ENCODE assay signal across 11 mouse cellular contexts in the genomic region with DNA sequence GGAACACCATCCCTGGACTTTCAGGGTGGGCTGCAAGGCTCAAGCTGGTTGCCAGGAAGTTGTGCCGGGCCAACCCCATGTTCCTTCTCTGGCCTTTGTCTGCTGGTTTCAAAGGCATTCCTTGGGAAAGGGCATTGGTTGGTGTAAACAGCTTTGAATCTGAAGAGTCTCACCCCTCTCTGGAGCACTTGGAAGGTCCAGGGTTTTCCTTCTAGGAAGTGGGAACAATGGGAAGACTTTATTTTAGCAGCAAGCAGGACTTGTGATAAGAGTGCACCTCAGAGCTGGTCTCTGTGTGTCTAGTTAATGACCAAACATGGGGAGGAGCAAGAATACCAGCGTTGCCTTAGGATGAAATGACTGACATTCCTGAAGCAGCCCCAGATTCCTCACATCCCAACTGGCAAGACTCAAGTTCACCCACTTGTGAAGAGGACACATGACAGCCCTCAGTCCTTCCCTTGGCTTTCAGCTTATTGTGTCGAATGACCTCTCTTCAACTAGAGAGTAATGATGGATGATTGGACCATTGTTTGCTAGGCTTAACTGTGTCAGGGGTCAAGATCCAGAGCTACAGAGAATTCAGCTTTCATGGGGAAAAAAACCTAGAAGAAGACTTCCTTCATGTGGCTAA.
DNase-seq lines count a peak whose midpoint lies in the region; ATAC-seq and TF ChIP-seq lines count a peak whose summit lies in the region.
"Had no signal": no experiment of that assay in that cellular context is flagged by ENCODE, and none has a peak within 500 bp of the region (broad histone marks: within the 10 kb centered on the region; RNA-seq: fewer than 3 reads in every experiment).

No protein-coding gene starts in this region.

- no peaks in the 10 kb centered on the region for H3K36me3 ChIP-seq in heart, embryonic 16.5 days (ENCODE audit: control insufficient read depth, insufficient read depth)
- H3K36me3 ChIP-seq in kidney, embryonic 15.5 days, result no peaks in the 10 kb centered on the region
- H3K36me3 ChIP-seq in liver, postnatal 0 days (replicated peaks; ENCODE audit: insufficient read depth, low read length), result no peaks in the 10 kb centered on the region
- H3K36me3 ChIP-seq: embryonic facial prominence, embryonic 15.5 days had no signal

- H3K9ac ChIP-seq in heart, embryonic 16.5 days (ENCODE audit: low read length), result no peak overlapping the region
- H3K9ac ChIP-seq in kidney, embryonic 15.5 days, result no peak overlapping the region
- no peak overlapping the region for H3K9ac ChIP-seq in liver, postnatal 0 days (replicated peaks)
- H3K9ac ChIP-seq: embryonic facial prominence, embryonic 15.5 days had no signal

- WGBS in heart, embryonic 16.5 days, result 16% methylated on average over 3 of the region's 3 CpGs
- 32% methylated on average over 3 of the region's 3 CpGs for WGBS in kidney, embryonic 15.5 days
- WGBS in liver, postnatal 0 days (ENCODE audit: insufficient replicate concordance), result 43% methylated on average over 3 of the region's 3 CpGs

- no peaks in the 10 kb centered on the region for H3K9me3 ChIP-seq in heart, embryonic 16.5 days (replicated peaks; ENCODE audit: control insufficient read depth, low read length)
- H3K9me3 ChIP-seq in kidney, embryonic 15.5 days (replicated peaks), result no peaks in the 10 kb centered on the region
- H3K9me3 ChIP-seq in liver, postnatal 0 days (ENCODE audit: low read length), result no peaks in the 10 kb centered on the region
- H3K9me3 ChIP-seq: embryonic facial prominence, embryonic 15.5 days had no signal

- peaks cover 16% of the 10 kb centered on the region for H3K4me1 ChIP-seq in heart, embryonic 16.5 days (ENCODE audit: control insufficient read depth, insufficient read depth, low read length)
- H3K4me1 ChIP-seq in kidney, embryonic 15.5 days, result peaks cover 35% of the 10 kb centered on the region
- H3K4me1 ChIP-seq in liver, postnatal 0 days (ENCODE audit: insufficient read depth), result 0 out of 2 replicates have a peak, but pooled peaks cover 8% of the 10 kb centered on the region

- no peak for DNase-seq in heart, adult 9 months (ENCODE audit: low spot score in 2 of 2)
- DNase-seq in adipocyte (ENCODE audit: low spot score), result peak; percentile 37
- peak; percentile 37 for DNase-seq in mesoderm, embryonic 11.5 days (ENCODE audit: low read depth, low spot score)
- DNase-seq in cerebellum, postnatal 25 days, result no peak
- no peak for DNase-seq in liver, postnatal 0 days
- DNase-seq: layer of hippocampus, postnatal 36 days had no signal

- TF ChIP-seq EP300 in liver, postnatal 0 days (IDR thresholded peaks at IDR 0.05; ENCODE audit: low read depth), result no peak

- no peak overlapping the region for H3K4me2 ChIP-seq in heart, embryonic 16.5 days (ENCODE audit: low read depth, low read length)
- H3K4me2 ChIP-seq in kidney, embryonic 15.5 days, result no peak overlapping the region
- H3K4me2 ChIP-seq in liver, postnatal 0 days (ENCODE audit: low read depth, low read length), result no peak overlapping the region
- H3K4me2 ChIP-seq: embryonic facial prominence, embryonic 15.5 days had no signal

- no peak overlapping the region for H3K4me3 ChIP-seq in heart, embryonic 16.5 days (ENCODE audit: low read length)
- no peak overlapping the region for H3K4me3 ChIP-seq in kidney, embryonic 15.5 days (replicated peaks)
- H3K4me3 ChIP-seq in liver, postnatal 0 days (ENCODE audit: low read depth, low read length), result no peak overlapping the region
- H3K4me3 ChIP-seq: embryonic facial prominence, embryonic 15.5 days had no signal

- peak overlapping the region; percentile 12; the same call in 1 of the 2 replicates for H3K27ac ChIP-seq in heart, embryonic 16.5 days (ENCODE audit: low read length)
- H3K27ac ChIP-seq in kidney, embryonic 15.5 days, result peak overlapping the region; percentile 11
- no peak overlapping the region for H3K27ac ChIP-seq in liver, postnatal 0 days (ENCODE audit: low read depth)
- H3K27ac ChIP-seq: embryonic facial prominence, embryonic 15.5 days; macrophage had no signal

- TF ChIP-seq CTCF in liver, postnatal 0 days (IDR thresholded peaks at IDR 0.05; ENCODE audit: low read depth), result no peak

- 0 out of 2 replicates have a peak, but pooled peaks have one; percentile 18 for ATAC-seq in heart, embryonic 16.5 days (replicated peaks; ENCODE audit: extremely low read depth, insufficient read depth, low FRiP score)
- ATAC-seq in kidney, embryonic 15.5 days (replicated peaks; ENCODE audit: low FRiP score), result no peak
- no peak for ATAC-seq in CD4-positive, CD25-positive, alpha-beta regulatory T cell, adult 4 months
- no peak for ATAC-seq in liver, postnatal 0 days

- no peaks in the 10 kb centered on the region for H3K27me3 ChIP-seq in heart, embryonic 16.5 days (ENCODE audit: control insufficient read depth, insufficient read depth, low read length)
- no peaks in the 10 kb centered on the region for H3K27me3 ChIP-seq in kidney, embryonic 15.5 days
- no peaks in the 10 kb centered on the region for H3K27me3 ChIP-seq in liver, postnatal 0 days (ENCODE audit: insufficient read depth, low read length)
- H3K27me3 ChIP-seq: embryonic facial prominence, embryonic 15.5 days had no signal

Comparison
In these comparisons a context has a peak if more than half of its experiments do, and no peak if none do; other contexts are left out.
1. DNase-seq: peak in adipocyte (single experiment) and mesoderm, embryonic 11.5 days (single experiment); none in heart, adult 9 months (0 of 2), cerebellum, postnatal 25 days (0 of 2) and liver, postnatal 0 days (single experiment).